Mouse (Mus musculus): ENCODE data around the gene Vmn1r72. TPM values are rescaled to one million over a fixed set of nuclear protein-coding genes. Genes with fewer than 3 reads are reported as not detected.

The Vmn1r72 gene
- polyA plus RNA-seq (2014; fragmentation: Illumina TruSeq; extraction: RNeasy Lipid Tissue Mini Kit (QIAGEN cat#74804); ENCODE audit: low read depth, low replicate concordance) = not detected

DNA sequence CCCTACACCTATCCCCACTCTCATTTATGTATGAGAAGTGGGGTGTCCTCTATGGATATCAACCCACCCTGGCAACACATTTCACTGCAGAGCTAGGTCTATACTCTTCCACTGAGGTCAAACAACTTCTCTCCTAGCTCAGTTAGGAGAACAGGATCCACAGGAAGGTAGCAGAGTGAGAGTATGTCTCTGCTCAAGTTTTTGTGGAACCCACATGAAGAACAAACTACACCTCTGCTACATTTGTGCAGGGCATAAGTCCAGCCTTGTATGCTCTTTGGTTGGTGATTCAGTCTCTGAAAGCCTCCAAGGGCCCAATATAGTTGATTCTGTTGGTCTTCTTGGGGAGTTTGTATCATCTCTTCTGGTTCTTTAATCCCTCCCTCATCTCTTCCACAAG, at the start of gene Vmn1r72:
TSS of gene Vmn1r72 (minus strand) at position 101 of the 400 bp plus-strand sequence.

Other genes with a start within 250 kb of the Vmn1r72 start
- not detected for gene Zscan4-ps2, start 165.8 kb downstream of the Vmn1r72 start, polyA plus RNA-seq (2014; fragmentation: Illumina TruSeq; extraction: RNeasy Lipid Tissue Mini Kit (QIAGEN cat#74804); ENCODE audit: low read depth, low replicate concordance)
- gene Zscan4-ps3, start 70.8 kb downstream of the Vmn1r72 start, polyA plus RNA-seq (2014; fragmentation: Illumina TruSeq; extraction: RNeasy Lipid Tissue Mini Kit (QIAGEN cat#74804); ENCODE audit: low read depth, low replicate concordance) = not detected
- gene Vmn1r73, start 50.1 kb upstream of the Vmn1r72 start, polyA plus RNA-seq (2014; fragmentation: Illumina TruSeq; extraction: RNeasy Lipid Tissue Mini Kit (QIAGEN cat#74804); ENCODE audit: low read depth, low replicate concordance) = not detected
- gene Vmn1r74, start 153.8 kb upstream of the Vmn1r72 start, polyA plus RNA-seq (2014; fragmentation: Illumina TruSeq; extraction: RNeasy Lipid Tissue Mini Kit (QIAGEN cat#74804); ENCODE audit: low read depth, low replicate concordance) = not detected
- not detected for gene Vmn1r75, start 194.5 kb upstream of the Vmn1r72 start, polyA plus RNA-seq (2014; fragmentation: Illumina TruSeq; extraction: RNeasy Lipid Tissue Mini Kit (QIAGEN cat#74804); ENCODE audit: low read depth, low replicate concordance)